9 mouse cellular contexts compared by ENCODE assay signal in the genomic region with DNA sequence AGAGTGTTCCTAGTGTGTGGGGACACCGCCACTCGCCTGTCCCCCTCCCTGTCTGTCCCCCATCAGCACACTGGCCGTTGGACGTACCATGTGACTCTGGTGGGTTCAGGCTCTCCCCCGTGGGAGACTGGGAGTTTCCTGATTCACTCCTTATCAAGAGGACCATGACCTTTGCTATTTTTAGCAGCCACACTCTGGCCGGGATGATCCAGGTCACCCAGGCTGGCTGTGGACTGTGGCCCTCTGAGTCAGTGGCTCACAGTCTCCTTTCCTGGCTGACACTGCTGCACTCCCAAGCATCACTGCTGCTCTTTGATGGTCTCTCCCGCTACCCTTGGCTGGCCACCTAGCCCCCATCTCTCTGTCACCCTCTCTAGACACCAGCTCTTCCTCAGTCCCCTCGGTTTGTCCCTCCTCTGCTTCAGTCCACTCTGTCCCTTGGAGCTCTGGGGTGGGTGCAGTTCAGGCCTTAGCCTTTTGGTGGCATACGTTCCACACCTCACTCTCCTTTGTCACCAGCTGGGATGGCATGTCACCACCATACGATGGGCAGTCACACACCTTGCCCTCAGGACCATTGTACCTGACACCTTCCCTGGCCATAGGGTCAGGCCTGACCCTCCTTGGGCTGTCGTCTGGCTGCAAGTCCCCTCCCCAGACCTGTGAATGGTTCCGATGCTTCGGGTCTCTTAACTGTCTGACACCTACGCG.
DNase-seq lines count a peak whose midpoint lies in the region; ATAC-seq and TF ChIP-seq lines count a peak whose summit lies in the region.
"Had no signal": no experiment of that assay in that cellular context is flagged by ENCODE, and none has a peak within 500 bp of the region (broad histone marks: within the 10 kb centered on the region; RNA-seq: fewer than 3 reads in every experiment).

No protein-coding gene starts in this region.

- TF ChIP-seq POLR2A in testis, adult 2 months (IDR thresholded peaks at IDR 0.05; ENCODE audit: control insufficient read depth, low read depth, low read length), result no peak

- 34% methylated on average over 15 of the region's 15 CpGs for WGBS in heart, embryonic 15.5 days
- 45% methylated on average over 15 of the region's 15 CpGs for WGBS in kidney, embryonic 16.5 days

- no peak overlapping the region for H3K9ac ChIP-seq in heart, embryonic 15.5 days
- no peak overlapping the region for H3K9ac ChIP-seq in kidney, embryonic 16.5 days (replicated peaks; ENCODE audit: low read length)
- H3K9ac ChIP-seq: neural tube, embryonic 12.5 days had no signal

- peak; percentile 55 for DNase-seq in right cerebral cortex, adult 18-20 months
- DNase-seq in right cerebral cortex, postnatal 36 days (ENCODE audit: low spot score in 2 of 2), result no peak
- peak; percentile 29 for DNase-seq in cerebellum, adult 9-11 months
- DNase-seq in lung, postnatal 14 days, result peak; percentile 57

- no peak overlapping the region for H3K4me2 ChIP-seq in heart, embryonic 15.5 days
- no peak overlapping the region for H3K4me2 ChIP-seq in kidney, embryonic 16.5 days (replicated peaks; ENCODE audit: low read depth, low read length)
- H3K4me2 ChIP-seq: neural tube, embryonic 12.5 days had no signal

- H3K4me1 ChIP-seq in heart, embryonic 15.5 days (replicated peaks), result peaks cover 11% of the 10 kb centered on the region
- H3K4me1 ChIP-seq in kidney, embryonic 16.5 days (ENCODE audit: insufficient read depth, low read length), result peaks cover 4% of the 10 kb centered on the region; the same call in 1 of the 2 replicates
- no peaks in the 10 kb centered on the region for H3K4me1 ChIP-seq in testis, adult 2 months (ENCODE audit: control insufficient read depth, insufficient read depth, low read length)

- H3K27me3 ChIP-seq in heart, embryonic 15.5 days, result peaks cover 9% of the 10 kb centered on the region; the same call in 1 of the 2 replicates
- no peaks in the 10 kb centered on the region for H3K27me3 ChIP-seq in kidney, embryonic 16.5 days (ENCODE audit: insufficient read depth, low read length)
- no peaks in the 10 kb centered on the region for H3K27me3 ChIP-seq in testis, adult 2 months (ENCODE audit: control insufficient read depth, insufficient read depth, low read length)
- H3K27me3 ChIP-seq: neural tube, embryonic 12.5 days had no signal

- no peak overlapping the region for H3K27ac ChIP-seq in heart, embryonic 15.5 days
- H3K27ac ChIP-seq in kidney, embryonic 16.5 days (ENCODE audit: low read length), result no peak overlapping the region
- no peak overlapping the region for H3K27ac ChIP-seq in testis, adult 2 months (ENCODE audit: control insufficient read depth, insufficient read depth, low read depth, low read length)
- H3K27ac ChIP-seq: neural tube, embryonic 12.5 days had no signal

- no peaks in the 10 kb centered on the region for H3K36me3 ChIP-seq in heart, embryonic 15.5 days
- no peaks in the 10 kb centered on the region for H3K36me3 ChIP-seq in kidney, embryonic 16.5 days (ENCODE audit: insufficient read depth, low read length)
- H3K36me3 ChIP-seq in testis, adult 2 months (ENCODE audit: control insufficient read depth, insufficient read depth, low read length), result no peaks in the 10 kb centered on the region
- H3K36me3 ChIP-seq: neural tube, embryonic 12.5 days had no signal

- H3K9me3 ChIP-seq in heart, embryonic 15.5 days (replicated peaks), result no peaks in the 10 kb centered on the region
- H3K9me3 ChIP-seq in kidney, embryonic 16.5 days (ENCODE audit: low read length), result no peaks in the 10 kb centered on the region
- H3K9me3 ChIP-seq: neural tube, embryonic 12.5 days had no signal

- peak; percentile 52; the same call in 1 of the 2 replicates for TF ChIP-seq CTCF in testis, adult 2 months (IDR thresholded peaks at IDR 0.05; ENCODE audit: control insufficient read depth, insufficient read depth, insufficient replicate concordance, low read depth, low read length)

- ATAC-seq in heart, embryonic 15.5 days (replicated peaks; ENCODE audit: insufficient number of reproducible peaks, insufficient read depth, low FRiP score, low read depth), result 0 out of 2 replicates have a peak, but pooled peaks have one; percentile 24
- ATAC-seq in kidney, embryonic 16.5 days (ENCODE audit: low FRiP score, low TSS enrichment), result 0 out of 2 replicates have a peak, but pooled peaks have one; percentile 13
- no peak for ATAC-seq in erythroblast, adult 5-6 weeks (replicated peaks; ENCODE audit: low FRiP score, poor library complexity, severe bottlenecking)

- no peak overlapping the region for H3K4me3 ChIP-seq in heart, embryonic 15.5 days
- no peak overlapping the region for H3K4me3 ChIP-seq in kidney, embryonic 16.5 days (ENCODE audit: low read length)
- H3K4me3 ChIP-seq in testis, adult 2 months (ENCODE audit: control insufficient read depth, low read depth, low read length), result no peak overlapping the region
- H3K4me3 ChIP-seq: neural tube, embryonic 12.5 days had no signal

Comparison
In these comparisons a context has a peak if more than half of its experiments do, and no peak if none do; other contexts are left out.
1. DNase-seq: peak in right cerebral cortex, adult 18-20 months (single experiment), cerebellum, adult 9-11 months (single experiment) and lung, postnatal 14 days (single experiment); none in right cerebral cortex, postnatal 36 days (0 of 2).